Mouse (Mus musculus): ENCODE results near the gene Lyst.

DNA sequence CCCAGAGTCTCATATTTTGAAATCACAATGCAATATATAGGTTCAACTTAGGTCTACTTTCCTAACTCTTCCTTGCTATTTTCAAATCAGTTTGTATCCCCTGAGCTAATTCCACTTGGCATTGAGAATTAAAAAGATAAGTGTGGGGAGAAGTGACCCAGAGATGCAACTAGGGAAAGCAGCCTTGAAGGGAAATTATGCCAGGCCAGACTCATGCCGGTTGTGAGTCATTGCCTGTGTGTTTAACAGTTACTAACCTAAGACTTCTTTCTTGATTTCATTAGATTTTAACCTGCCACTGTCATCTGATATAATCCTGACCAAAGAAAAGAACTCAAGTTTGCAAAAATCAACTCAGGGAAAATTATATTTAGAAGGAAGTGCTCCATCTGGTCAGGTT, 43.5 kb downstream of the Lyst start:
- TF ChIP-seq EP300 (IDR thresholded peaks at IDR 0.05; ENCODE audit: insufficient read depth, low read depth, low read length) (no peak), POLR2A (IDR thresholded peaks at IDR 0.05; ENCODE audit: insufficient read depth, low read depth, low read length) (no peak), CTCF (IDR thresholded peaks at IDR 0.05) (no peak)

All from heart, adult 2 months (tissue).